In genomic region chr4:102332386-102332785, GRCm38 (mm10) we compare ENCODE assay signal across 26 mouse cellular contexts.
DNase-seq lines count a peak whose midpoint lies in the region; ATAC-seq and TF ChIP-seq lines count a peak whose summit lies in the region.
"Had no signal": no experiment of that assay in that cellular context is flagged by ENCODE, and none has a peak within 500 bp of the region (broad histone marks: within the 10 kb centered on the region; RNA-seq: fewer than 3 reads in every experiment).

No protein-coding gene starts in this region.

- no peak for TF ChIP-seq POLR2A in kidney, adult 2 months (IDR thresholded peaks at IDR 0.05; ENCODE audit: low read depth, low read length)

- no peaks in the 10 kb centered on the region for H3K9me3 ChIP-seq in heart, embryonic 15.5 days (replicated peaks)
- H3K9me3 ChIP-seq in heart, embryonic 10.5 days: no peaks in the 10 kb centered on the region
- no peaks in the 10 kb centered on the region for H3K9me3 ChIP-seq in kidney, embryonic 15.5 days (replicated peaks)
- no peaks in the 10 kb centered on the region for H3K9me3 ChIP-seq in midbrain, embryonic 15.5 days
- H3K9me3 ChIP-seq: embryonic facial prominence, embryonic 12.5 days; heart, embryonic 12.5 days; neural tube, embryonic 12.5 days had no signal

- WGBS in heart, embryonic 15.5 days: 89% methylated on average over 2 of the region's 2 CpGs
- 91% methylated on average over 2 of the region's 2 CpGs for WGBS in heart, embryonic 10.5 days
- WGBS in kidney, adult 2 months: 66% methylated on average over 2 of the region's 2 CpGs
- 86% methylated on average over 2 of the region's 2 CpGs for WGBS in kidney, embryonic 15.5 days
- WGBS in midbrain, embryonic 15.5 days: 95% methylated on average over 2 of the region's 2 CpGs

- H3K36me3 ChIP-seq in heart, embryonic 15.5 days: 0 out of 2 replicates have a peak, but pooled peaks cover 2% of the 10 kb centered on the region
- no peaks in the 10 kb centered on the region for H3K36me3 ChIP-seq in heart, embryonic 10.5 days
- H3K36me3 ChIP-seq in kidney, adult 2 months (ENCODE audit: control insufficient read depth, insufficient read depth, low read length): no peaks in the 10 kb centered on the region
- no peaks in the 10 kb centered on the region for H3K36me3 ChIP-seq in kidney, embryonic 15.5 days
- H3K36me3 ChIP-seq in midbrain, embryonic 15.5 days (replicated peaks): no peaks in the 10 kb centered on the region
- H3K36me3 ChIP-seq: embryonic facial prominence, embryonic 12.5 days; heart, embryonic 12.5 days; neural tube, embryonic 12.5 days had no signal

- no peak overlapping the region for H3K4me3 ChIP-seq in heart, embryonic 15.5 days
- no peak overlapping the region for H3K4me3 ChIP-seq in heart, embryonic 10.5 days
- H3K4me3 ChIP-seq in kidney, adult 2 months (ENCODE audit: insufficient read depth, low read depth, low read length): no peak overlapping the region
- H3K4me3 ChIP-seq in kidney, embryonic 15.5 days (replicated peaks): no peak overlapping the region
- no peak overlapping the region for H3K4me3 ChIP-seq in midbrain, embryonic 15.5 days
- H3K4me3 ChIP-seq: embryonic facial prominence, embryonic 12.5 days; heart, embryonic 12.5 days; neural tube, embryonic 12.5 days had no signal

- no peak overlapping the region for H3K4me2 ChIP-seq in heart, embryonic 15.5 days
- H3K4me2 ChIP-seq in kidney, embryonic 15.5 days: no peak overlapping the region
- H3K4me2 ChIP-seq in midbrain, embryonic 15.5 days: no peak overlapping the region
- H3K4me2 ChIP-seq: embryonic facial prominence, embryonic 12.5 days; heart, embryonic 12.5 days; hindbrain, embryonic 14.5 days; neural tube, embryonic 12.5 days had no signal

- H3K4me1 ChIP-seq in heart, embryonic 15.5 days (replicated peaks): peaks cover 24% of the 10 kb centered on the region
- peaks cover 28% of the 10 kb centered on the region for H3K4me1 ChIP-seq in heart, embryonic 10.5 days
- no peaks in the 10 kb centered on the region for H3K4me1 ChIP-seq in kidney, adult 2 months (ENCODE audit: control insufficient read depth, insufficient read depth, low read length)
- no peaks in the 10 kb centered on the region for H3K4me1 ChIP-seq in kidney, embryonic 15.5 days
- no peaks in the 10 kb centered on the region for H3K4me1 ChIP-seq in midbrain, embryonic 15.5 days
- H3K4me1 ChIP-seq: embryonic facial prominence, embryonic 12.5 days; neural tube, embryonic 12.5 days had no signal

- 0 out of 2 replicates have a peak overlapping the region, but pooled peaks have one; percentile 5 for H3K27ac ChIP-seq in heart, embryonic 15.5 days
- H3K27ac ChIP-seq in heart, embryonic 10.5 days: no peak overlapping the region
- no peak overlapping the region for H3K27ac ChIP-seq in kidney, adult 2 months (ENCODE audit: insufficient read depth, low read depth, low read length)
- no peak overlapping the region for H3K27ac ChIP-seq in kidney, embryonic 15.5 days
- H3K27ac ChIP-seq in midbrain, embryonic 15.5 days: no peak overlapping the region
- H3K27ac ChIP-seq: embryonic facial prominence, embryonic 12.5 days; hindbrain, embryonic 14.5 days; liver, embryonic 14.5 days; neural tube, embryonic 12.5 days had no signal

- no peak for DNase-seq in heart, embryonic 10.5 days (ENCODE audit: low spot score)
- peak; percentile 71 for DNase-seq in kidney, adult 2 months
- peak; percentile 7 for DNase-seq in kidney, postnatal 14 days
- no peak for DNase-seq in lung, postnatal 14 days
- DNase-seq: adrenal gland, postnatal 14 days; cerebellum, adult 11 months; cerebellum, adult 9-10 months; embryo, embryonic 11 days; gastrocnemius, postnatal 25 days; heart, adult 11 months; liver; lung, adult 2 months; lung, postnatal 10 days; midbrain, embryonic 14.5 days; right cerebral cortex, adult 18-20 months; thymus, adult 2 months; thymus, postnatal 36 days had no signal

- no peak for TF ChIP-seq CTCF in kidney, adult 2 months (conservative IDR thresholded peaks at IDR 0.05; ENCODE audit: insufficient read depth, insufficient read length, low read depth, low read length)

- H3K9ac ChIP-seq in heart, embryonic 15.5 days: no peak overlapping the region
- H3K9ac ChIP-seq in kidney, embryonic 15.5 days: no peak overlapping the region
- H3K9ac ChIP-seq in midbrain, embryonic 15.5 days: no peak overlapping the region
- H3K9ac ChIP-seq: embryonic facial prominence, embryonic 12.5 days; heart, embryonic 12.5 days; hindbrain, embryonic 14.5 days; liver, embryonic 14.5 days; neural tube, embryonic 12.5 days had no signal

- H3K27me3 ChIP-seq in heart, embryonic 15.5 days: no peaks in the 10 kb centered on the region
- H3K27me3 ChIP-seq in heart, embryonic 10.5 days (ENCODE audit: insufficient read depth, poor library complexity, severe bottlenecking): no peaks in the 10 kb centered on the region
- H3K27me3 ChIP-seq in kidney, adult 2 months (replicated peaks; ENCODE audit: control insufficient read depth, insufficient read depth, low read length): no peaks in the 10 kb centered on the region
- H3K27me3 ChIP-seq in kidney, embryonic 15.5 days: no peaks in the 10 kb centered on the region
- H3K27me3 ChIP-seq in midbrain, embryonic 15.5 days (replicated peaks): no peaks in the 10 kb centered on the region
- H3K27me3 ChIP-seq: embryonic facial prominence, embryonic 12.5 days; heart, embryonic 12.5 days; neural tube, embryonic 12.5 days had no signal

- no peak for ATAC-seq in heart, embryonic 15.5 days (replicated peaks; ENCODE audit: insufficient number of reproducible peaks, insufficient read depth, low FRiP score, low read depth)
- ATAC-seq in kidney, embryonic 15.5 days (replicated peaks; ENCODE audit: low FRiP score): no peak
- ATAC-seq in midbrain, embryonic 15.5 days (replicated peaks): no peak
- ATAC-seq: forebrain, embryonic 14.5 days had no signal

Comparison
In these comparisons a context has a peak if more than half of its experiments do, and no peak if none do; other contexts are left out.
1. DNase-seq: peak in kidney, adult 2 months (single experiment) and kidney, postnatal 14 days (single experiment); none in heart, embryonic 10.5 days (single experiment) and lung, postnatal 14 days (single experiment).